Mouse (Mus musculus): ENCODE measurements around the gene Erv3.
A peak's percentile ranks its signal among the peaks of the same experiment; 100 is the strongest.

Gene Erv3

DNA sequence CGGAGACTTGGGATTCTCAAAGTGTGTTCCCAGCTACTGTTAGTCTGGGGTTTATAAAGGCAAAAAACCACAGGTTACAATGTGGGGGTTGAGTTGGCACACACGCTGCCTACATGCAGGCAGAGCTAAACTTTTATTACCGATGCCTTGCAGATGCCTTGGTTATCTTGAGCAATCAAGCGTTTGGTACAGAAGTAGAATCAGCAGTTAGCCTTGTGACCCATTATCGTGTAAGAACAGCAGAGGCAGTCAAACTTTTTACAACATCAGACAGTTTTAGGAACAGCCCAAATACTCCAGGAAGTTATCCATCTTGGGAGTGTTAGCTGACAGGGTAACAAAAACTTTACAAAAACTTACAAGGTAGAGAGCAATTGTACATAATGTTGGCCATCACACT, at the start of gene Erv3:
Gene Erv3, minus strand, starts transcription at position 27 of the 400 bp plus-strand sequence.
- DNase-seq (ENCODE audit: low spot score): no peak

GRCm38 (mm10) chr2:131908906-131909305, 49.4 kb upstream of the Erv3 start:
- DNase-seq (ENCODE audit: low spot score): no peak

DNA sequence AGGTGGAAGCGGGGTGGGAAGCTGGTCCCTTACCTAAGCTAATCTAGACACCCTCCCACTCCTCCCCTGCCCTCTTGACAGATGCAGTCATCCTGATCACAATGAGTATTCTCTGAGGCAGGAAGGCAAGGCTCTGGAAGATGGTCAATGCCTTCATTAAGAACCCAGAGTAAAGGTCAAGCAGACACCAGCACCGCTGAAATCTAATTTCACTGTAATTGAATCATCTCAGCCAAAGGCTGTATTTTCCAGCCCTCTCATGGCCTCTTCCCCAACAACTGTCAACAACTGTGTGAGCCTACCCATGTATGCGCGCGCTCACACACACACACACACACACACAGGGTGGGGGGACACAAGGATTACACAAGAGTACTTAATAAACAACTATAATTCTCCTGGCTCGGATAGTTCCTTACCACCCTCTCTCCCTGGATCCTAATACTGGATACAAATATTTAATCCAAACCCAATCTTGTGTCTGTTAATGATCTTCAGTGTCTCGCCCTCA, 48.9 kb upstream of the Erv3 start:
- DNase-seq (ENCODE audit: low spot score): no peak

DNA sequence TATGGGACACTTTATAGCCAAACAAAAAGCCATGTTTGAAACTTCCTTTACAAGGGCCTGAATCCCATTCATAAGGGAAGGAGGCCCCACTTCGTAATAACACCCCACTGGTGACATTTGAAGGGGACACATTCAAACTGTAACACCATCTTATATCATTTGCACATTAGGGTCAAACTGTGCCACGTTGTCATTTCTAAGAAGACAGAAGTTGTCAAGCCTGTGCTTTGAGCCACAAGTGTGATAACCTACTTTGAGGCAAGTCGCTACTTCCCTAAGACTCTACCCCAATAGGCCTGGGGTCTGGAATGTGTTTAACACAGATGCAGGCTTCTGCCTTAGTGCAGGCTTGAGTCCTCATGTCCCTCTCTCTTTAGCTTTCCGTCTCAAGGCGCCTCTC, 47.8 kb upstream of the Erv3 start:
- DNase-seq (ENCODE audit: low spot score): no peak

GRCm38 (mm10) chr2:131906846-131907245, 47.3 kb upstream of the Erv3 start:
- DNase-seq (ENCODE audit: low spot score): no peak

DNA sequence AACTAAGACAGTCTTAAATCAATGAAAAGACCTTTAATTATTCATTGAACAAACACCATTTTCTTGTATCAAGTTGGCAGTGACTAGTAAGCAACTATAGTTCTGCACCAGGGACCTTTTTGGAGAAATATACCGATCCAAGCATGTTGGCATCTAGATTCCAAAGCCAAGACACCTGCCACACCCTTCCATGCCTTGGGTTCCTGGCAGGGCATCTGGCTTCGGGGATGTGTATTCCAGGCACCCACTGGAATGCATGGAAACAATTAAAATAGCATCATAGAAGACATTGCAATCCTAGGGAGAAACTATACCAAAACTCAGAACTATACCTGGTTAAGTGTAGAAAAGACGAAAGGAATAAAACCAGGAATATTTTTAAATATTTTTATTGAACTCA, 46.7 kb upstream of the Erv3 start:
- no peak for DNase-seq (ENCODE audit: low spot score)

- DNase-seq (ENCODE audit: low spot score): peak; percentile 79
Measured at GRCm38 (mm10) chr2:131905776-131906175, 46.2 kb upstream of the Erv3 start.

- DNase-seq (ENCODE audit: low spot score): no peak
Measured at GRCm38 (mm10) chr2:131905025-131905424, 45.5 kb upstream of the Erv3 start.

- DNase-seq (ENCODE audit: low spot score): peak; percentile 60
Measured at GRCm38 (mm10) chr2:131902867-131903266, 43.3 kb upstream of the Erv3 start.

DNA sequence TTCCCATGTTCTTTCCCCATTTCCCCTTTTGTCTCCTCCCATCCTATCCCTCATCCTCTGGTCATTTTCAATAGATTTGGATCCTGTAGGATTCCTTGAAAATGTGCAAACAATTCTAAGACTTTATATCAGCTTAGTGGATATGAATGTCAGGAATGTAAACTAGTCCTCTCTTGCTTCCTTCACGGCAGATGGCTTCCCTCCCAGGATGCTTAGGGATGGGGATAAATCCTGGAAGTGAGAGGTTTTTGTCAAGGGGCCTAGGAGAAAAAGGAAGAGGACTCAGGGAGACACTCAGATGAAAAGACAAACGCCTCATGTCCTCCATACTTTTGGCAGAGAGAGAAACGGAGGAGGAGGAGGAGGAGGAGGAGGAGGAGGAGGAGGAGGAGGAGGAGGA, 42.9 kb upstream of the Erv3 start:
- no peak for DNase-seq (ENCODE audit: low spot score)

DNA sequence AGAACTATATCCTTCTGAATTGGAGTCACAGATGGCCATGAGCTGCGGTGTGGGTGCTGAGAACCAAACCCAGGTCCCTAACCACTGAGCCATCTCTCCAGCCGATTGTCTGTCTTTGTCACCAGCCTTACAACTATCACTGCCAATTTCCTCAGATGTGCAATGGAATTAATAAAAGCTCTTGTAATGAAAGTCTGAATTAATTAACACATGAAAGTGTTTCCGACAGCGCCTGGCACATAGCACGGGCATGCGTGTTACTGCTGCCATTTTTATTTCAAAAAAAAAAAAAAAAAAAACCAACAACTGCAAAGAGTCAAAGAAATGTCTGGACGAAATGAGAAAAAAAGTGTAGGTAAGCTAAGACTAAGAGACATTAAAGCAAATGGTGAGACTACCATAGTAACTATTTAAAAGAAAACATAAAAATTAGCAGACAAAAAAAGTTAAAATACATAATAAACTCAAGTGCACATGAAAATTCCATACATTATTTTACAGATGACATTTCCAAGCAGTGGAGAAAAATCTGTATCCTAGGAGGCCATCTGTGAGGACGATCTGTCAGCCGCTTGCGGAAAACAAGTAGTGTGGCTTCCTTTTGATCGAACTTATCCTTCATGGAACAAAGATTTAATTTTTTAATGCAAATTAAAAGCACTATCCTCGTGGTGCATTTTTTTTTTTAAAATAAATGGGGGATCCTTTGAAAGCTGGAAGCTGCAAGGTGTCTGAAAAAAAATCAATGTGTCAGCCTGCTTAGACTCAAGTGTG, 38.0 kb upstream of the Erv3 start:
- no peak for DNase-seq (ENCODE audit: low spot score)

- no peak for DNase-seq (ENCODE audit: low spot score)
Measured at GRCm38 (mm10) chr2:131896011-131896410, 36.5 kb upstream of the Erv3 start.

GRCm38 (mm10) chr2:131895106-131895505, 35.6 kb upstream of the Erv3 start:
- no peak for DNase-seq (ENCODE audit: low spot score)

DNA sequence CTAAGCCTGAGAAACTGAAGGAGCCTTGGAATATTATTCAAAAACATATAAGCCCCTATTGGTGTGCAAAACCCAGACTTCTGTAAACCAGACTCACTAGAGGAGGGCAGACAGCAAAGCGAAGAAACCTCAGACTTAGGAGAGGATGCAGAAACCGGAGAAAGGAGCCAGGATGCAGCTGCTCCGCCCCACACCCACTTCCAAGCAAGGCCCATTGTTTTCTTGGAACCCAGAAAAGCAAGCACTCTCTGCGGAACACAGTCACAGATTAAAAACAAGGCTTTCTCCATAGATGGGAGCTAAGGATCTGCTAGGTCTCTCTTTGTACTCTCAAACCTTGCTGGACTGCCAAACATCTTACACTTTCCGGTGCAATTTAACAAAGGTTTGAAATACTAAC, 33.0 kb upstream of the Erv3 start:
- no peak for DNase-seq (ENCODE audit: low spot score)

GRCm38 (mm10) chr2:131888233-131888632, 28.7 kb upstream of the Erv3 start:
- DNase-seq (ENCODE audit: low spot score): no peak

GRCm38 (mm10) chr2:131886503-131887160, 27.1 kb upstream of the Erv3 start:
- no peak for DNase-seq (ENCODE audit: low spot score)

GRCm38 (mm10) chr2:131883136-131883535, 23.6 kb upstream of the Erv3 start:
- no peak for DNase-seq (ENCODE audit: low spot score)

DNA sequence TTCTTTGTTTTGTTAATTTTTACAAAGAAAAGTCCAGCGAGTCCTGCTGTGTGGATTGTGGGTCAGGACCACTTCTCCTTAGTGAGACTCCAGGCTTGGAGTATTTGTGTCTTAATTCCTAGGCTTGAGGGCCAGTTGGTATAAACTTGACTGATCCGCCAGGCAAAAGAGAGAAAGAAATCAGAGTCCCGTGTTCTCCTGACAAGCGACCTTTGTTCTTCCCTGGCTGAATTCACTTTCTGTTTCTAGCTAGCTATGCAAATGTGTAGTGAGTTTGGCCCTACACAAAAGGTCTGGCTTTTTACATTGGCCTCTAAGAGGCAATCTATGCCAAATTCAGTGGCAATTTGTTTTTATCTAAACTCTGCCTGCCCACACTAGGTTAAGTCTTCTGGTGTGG, 22.2 kb upstream of the Erv3 start:
- DNase-seq (ENCODE audit: low spot score): no peak

DNA sequence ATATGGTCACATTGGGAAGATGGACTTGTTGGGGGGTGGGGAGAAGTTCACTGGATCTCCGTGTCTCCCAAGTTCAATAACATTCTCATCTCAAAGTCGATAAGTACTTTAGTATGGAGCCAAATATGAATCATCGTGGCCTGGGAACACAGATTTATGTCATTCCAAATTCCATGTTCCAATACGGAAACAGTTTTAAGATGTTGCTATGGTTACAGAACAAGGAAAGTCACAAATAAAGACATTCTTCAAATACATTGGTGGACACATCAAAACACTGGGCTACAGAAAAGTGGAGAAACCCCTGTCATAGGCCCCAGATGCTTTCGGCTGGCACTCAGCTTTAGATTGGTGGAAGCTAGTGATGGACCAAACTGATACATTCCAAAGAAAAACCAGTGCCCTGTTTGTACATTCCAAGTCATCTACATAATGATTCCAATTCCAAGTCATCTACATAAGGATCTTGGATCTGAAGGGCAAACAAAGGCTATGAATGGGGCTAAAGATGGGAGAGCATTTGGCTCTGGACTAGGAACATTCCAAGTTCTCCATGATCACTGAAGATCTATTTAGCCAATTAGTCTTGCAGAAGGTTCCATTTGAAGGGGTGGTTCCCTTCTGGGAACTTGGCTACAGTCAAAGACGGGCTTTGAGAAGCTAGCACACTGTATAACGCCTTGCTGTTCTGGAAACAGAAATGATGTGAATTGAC, 17.2 kb upstream of the Erv3 start:
- no peak for DNase-seq (ENCODE audit: low spot score)

DNA sequence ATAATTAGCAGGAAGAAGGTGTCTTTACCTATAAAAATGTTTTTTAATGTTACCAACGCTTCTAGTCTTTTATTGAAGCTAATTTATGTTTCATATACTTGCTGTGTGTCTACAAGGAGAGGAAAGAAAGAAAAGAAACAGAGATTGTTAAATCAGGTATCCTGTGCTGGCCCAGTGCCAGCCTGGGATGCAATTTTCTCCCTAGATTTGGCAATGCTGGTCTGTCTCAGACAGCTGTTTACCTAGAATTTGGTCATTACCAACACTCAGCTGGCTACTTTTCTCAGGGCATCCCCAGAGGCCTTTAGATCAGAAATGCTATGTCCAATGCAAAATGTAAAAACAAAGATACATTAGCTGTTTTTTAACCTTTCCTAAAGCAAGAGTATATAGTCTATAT, 13.8 kb upstream of the Erv3 start:
- no peak for DNase-seq (ENCODE audit: low spot score)

DNA sequence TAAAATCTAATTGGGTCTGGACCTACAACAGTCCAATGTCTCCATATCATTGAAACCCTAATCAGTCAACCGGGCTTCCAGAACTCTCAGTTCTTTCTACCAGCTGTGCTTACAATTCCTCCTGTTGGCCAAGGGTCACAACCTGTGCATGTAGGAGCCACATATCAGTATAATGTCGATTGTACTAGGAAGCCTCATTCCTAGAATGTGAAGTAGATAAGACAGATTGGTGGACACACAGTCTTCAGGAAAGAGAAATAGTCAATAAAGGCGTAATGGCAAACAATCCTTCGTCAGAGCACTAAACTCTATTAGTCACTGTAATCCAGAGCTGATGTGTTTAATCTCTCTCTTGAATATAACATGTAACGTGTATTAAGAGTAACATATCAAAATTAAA, 9.4 kb upstream of the Erv3 start:
- no peak for DNase-seq (ENCODE audit: low spot score)

GRCm38 (mm10) chr2:131866676-131867075, 7.1 kb upstream of the Erv3 start:
- DNase-seq (ENCODE audit: low spot score): no peak

GRCm38 (mm10) chr2:131864262-131864796, 4.8 kb upstream of the Erv3 start:
- DNase-seq (ENCODE audit: low spot score): no peak

Data from lung, postnatal 25 days (tissue).